Mouse (Mus musculus): ENCODE data around the gene Faap20.
"Not testable (repeated sequence)": the region's sequence is repeated elsewhere in the genome, so short reads cannot be mapped to it uniquely, and the experiment has no call there.

Gene Faap20

DNA sequence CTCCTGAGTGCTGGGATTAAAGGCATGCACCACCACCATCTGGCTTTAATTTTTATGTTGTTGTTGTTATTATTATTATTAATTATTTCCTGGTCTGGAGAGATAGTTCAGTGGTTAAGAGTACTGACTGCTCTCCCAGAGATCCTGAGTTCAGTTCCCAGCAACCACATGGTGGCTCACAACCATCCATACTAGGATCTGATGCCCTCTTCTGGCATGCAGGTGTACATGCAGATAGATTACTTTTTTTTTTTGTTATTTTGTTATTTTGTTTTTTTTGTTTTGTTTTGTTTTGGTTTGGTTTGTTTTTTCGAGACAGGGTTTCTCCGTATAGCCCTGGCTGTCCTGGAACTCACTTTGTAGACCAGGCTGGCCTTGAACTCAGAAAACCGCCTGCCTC, 1.5 kb upstream of the Faap20 start:
- DNase-seq, result not testable (repeated sequence)

GRCm38 (mm10) chr4:155249257-155249647, 350 bp upstream of the Faap20 start:
- peak; percentile 98 for DNase-seq

DNA sequence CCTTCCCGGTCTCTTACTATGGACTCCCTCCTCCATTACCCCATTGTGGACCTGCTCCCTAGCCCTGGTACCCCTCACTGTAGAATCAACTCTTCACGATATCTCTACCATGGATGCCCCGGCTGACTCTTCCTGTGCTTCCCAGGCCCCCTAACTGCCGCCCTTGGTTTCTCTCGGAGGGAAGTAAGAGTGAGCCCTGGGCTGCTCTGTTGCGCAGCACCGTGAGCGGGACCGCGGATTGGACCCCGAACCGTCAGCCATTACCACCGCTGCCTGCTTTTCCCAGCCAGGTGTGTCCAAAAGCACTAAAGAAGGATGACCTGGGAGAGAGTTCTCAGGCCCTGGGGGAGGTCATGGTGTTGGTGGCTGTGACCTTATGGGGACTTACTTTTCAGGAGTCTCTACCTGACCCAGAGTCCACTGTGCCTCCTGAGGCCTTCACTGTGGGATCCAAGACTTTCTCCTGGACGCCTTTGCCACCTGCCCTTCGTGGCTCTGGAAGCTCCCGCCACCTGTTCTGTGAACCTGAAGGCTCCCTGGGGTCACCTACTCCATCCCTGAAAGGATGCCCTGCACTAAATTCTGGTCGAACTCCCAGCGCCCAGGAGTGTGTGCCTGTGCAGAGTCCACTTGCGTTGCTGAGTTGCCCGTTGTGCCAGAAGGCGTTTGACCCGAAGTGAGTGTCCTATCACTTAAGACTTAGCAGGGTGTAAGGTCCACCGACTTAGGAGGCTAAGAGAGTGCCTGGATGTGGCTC, 937 bp downstream of the Faap20 start:
- DNase-seq, result peak; percentile 40 to 63

GRCm38 (mm10) chr4:155251147-155251546, 1.5 kb downstream of the Faap20 start:
- DNase-seq, result no peak

- no peak for DNase-seq
Measured at GRCm38 (mm10) chr4:155252253-155252652, 2.7 kb downstream of the Faap20 start.

DNA sequence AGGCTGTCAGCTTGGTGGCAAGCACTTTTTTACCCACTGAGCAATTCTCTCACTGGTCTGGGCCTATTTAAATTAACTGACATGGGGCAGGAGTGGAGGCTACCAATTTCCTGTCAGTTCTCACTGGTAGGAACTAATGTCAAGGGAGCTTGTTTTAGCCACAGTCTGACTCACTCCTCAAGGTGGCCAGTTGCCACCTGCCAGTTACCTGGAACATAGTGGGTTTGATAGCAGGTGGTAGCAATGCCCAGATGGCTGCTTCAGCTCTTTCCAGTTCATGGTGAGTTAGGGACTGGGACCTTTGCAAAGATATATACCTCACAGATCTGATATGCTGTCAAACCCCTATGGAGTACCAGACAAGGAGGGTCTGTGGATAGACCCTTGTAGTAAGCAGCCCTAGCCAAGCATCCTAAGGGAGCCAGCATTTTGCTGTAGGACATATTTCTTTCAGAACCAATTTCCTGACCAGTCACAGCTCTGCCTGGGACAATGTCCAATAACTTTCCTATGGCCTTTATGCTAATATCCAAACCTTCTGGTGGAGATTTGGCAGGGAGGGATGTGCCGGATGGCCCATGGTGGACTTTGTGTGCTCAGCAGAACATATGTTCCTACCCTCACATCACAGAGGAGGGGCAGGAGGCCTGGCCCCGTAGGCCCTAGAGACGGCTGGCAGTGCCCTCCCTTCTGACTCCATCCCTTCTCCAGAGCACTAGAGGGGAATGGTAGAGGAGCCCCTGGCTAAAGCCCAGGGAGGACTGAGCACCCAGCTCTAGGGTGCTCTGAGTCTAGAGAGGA, 15.1 kb downstream of the Faap20 start:
- no peak for DNase-seq

- DNase-seq, result peak; percentile 17 to 32
Measured at GRCm38 (mm10) chr4:155267047-155267543, 17.5 kb downstream of the Faap20 start.

DNA sequence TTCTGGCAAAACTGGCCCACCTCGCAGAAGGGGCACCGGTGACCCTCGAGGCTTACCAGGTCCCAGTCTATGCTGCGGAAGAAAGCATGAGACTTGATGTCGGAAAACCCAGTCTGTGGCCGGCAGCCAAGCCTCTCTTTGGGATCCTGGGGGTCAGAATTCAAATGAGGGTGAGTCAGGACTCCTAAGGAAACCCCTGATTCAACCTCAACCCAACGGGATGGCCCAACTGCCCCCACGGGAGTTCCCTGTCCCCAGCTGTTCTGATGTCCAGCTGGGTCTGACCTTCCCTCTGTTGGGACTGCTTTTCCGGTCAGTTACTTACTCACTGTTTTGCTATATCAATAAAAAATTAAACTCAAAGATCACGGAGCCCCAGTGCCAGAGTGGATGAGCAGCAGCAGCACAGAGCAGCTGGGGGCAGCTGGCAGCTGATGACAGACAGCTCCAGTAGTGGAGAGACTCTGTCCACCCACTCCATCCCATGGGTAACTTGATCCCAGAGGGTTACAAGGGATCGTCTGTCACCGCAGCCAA, 18.1 kb downstream of the Faap20 start:
- peak; percentile 60 to 69 for DNase-seq

- DNase-seq, result peak; percentile 90
Measured at GRCm38 (mm10) chr4:155268382-155268781, 18.8 kb downstream of the Faap20 start.

- DNase-seq, result no peak
Measured at GRCm38 (mm10) chr4:155274451-155274850, 24.8 kb downstream of the Faap20 start.

DNA sequence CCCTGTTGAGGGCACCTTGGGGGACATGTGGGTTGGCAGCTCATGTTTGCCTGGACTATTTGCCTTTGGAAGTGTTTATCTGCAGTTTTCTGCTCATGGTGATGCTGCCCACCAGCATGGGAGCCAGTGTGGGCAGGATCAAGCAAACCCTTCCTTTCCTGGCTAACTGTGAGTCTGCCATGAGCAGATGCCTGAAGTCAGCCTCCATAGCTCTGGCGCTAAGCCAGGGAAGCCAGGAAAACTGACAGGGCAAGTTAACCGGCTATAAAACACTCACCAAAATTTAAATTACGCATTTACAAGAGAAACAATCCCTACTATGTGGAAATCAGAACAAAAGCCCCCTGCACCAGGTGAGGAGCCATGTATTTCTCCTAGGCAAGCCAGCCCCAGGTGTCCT, 25.2 kb downstream of the Faap20 start:
- DNase-seq, result peak; percentile 34 to 45

GRCm38 (mm10) chr4:155277963-155278362, 28.4 kb downstream of the Faap20 start:
- no peak for DNase-seq

GRCm38 (mm10) chr4:155279054-155279453, 29.5 kb downstream of the Faap20 start:
- peak in 1 of 2 experiments; percentile 19 for DNase-seq

GRCm38 (mm10) chr4:155279926-155280767, 30.5 kb downstream of the Faap20 start:
- DNase-seq, result peak; percentile 53 to 73

DNA sequence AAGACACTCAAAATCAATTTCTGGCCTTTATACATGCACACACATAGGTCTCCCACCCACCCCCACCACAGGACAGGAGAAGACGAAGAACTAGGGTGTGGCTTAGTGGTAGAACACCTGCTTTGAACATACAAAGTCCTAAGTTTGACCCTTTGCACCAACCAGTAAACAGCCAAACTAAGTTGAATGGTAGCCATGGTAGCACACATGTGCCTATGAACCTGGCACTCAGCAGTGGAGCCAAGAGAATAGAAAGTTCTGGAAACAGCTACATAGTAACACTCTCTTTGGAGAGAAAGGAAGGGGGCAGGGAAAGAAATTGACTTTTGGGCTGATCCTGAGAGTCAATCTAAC, 31.1 kb downstream of the Faap20 start:
- no peak for DNase-seq

GRCm38 (mm10) chr4:155281227-155281626, 31.6 kb downstream of the Faap20 start:
- DNase-seq, result no peak

GRCm38 (mm10) chr4:155281652-155282051, 32.0 kb downstream of the Faap20 start:
- no peak for DNase-seq

DNA sequence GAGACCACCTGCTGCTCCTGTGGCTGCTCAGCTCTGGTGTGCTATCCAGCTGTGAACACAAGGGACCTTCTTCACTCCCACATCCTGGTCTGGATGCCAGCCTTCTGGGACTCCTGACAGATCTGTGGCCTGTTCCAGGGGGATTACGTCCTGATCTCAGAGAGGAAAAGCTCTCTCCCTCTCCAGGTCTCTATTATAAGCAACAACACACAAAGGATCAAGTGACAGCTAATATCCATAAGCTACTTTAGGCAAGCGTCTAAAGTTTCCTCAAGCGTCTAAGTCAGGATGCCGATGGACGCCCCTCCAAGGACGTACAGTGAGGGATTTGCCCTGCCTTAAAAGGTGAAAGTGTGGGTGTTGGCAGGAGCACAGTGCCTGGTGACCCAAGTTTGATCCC, 32.6 kb downstream of the Faap20 start:
- DNase-seq, result peak in 1 of 2 experiments; percentile 25

GRCm38 (mm10) chr4:155283001-155283503, 33.5 kb downstream of the Faap20 start:
- DNase-seq, result peak; percentile 71 to 81

GRCm38 (mm10) chr4:155283585-155283984, 34.0 kb downstream of the Faap20 start:
- peak; percentile 44 to 65 for DNase-seq

GRCm38 (mm10) chr4:155284521-155285379, 35.1 kb downstream of the Faap20 start:
- DNase-seq, result peak in 1 of 2 experiments; percentile 19

Data from kidney, postnatal 4 days (tissue).